Mouse (Mus musculus): ENCODE results near the gene Cenpx. TPM values are rescaled to one million over a fixed set of nuclear protein-coding genes. Genes with fewer than 3 reads are reported as not detected.

Cenpx gene
- total and polyA plus RNA-seq, 2 experiments from 2014 or later, result 57.6 to 100 TPM

- Histone ChIP-seq H3K9me3 (ENCODE audit: low read length) (no peaks in the 10 kb centered on the region), H3K36me3 (ENCODE audit: insufficient read depth, low read length) (peaks cover 5% of the 10 kb centered on the region; the same call in 1 of the 2 replicates), H3K4me1 (ENCODE audit: insufficient read depth, low read length) (peaks cover 6% of the 10 kb centered on the region), H3K4me2 (ENCODE audit: low read depth, low read length) (no peak overlapping the region), H3K9ac (replicated peaks; ENCODE audit: low read length) (no peak overlapping the region), H3K27ac (no peak overlapping the region), H3K27me3 (ENCODE audit: insufficient read depth, low read length) (no peaks in the 10 kb centered on the region), H3K4me3 (ENCODE audit: low read length) (no peak overlapping the region)
- no peak for TF ChIP-seq CTCF (IDR thresholded peaks at IDR 0.05; ENCODE audit: low read depth)
- 88% methylated on average over 9 of the region's 9 CpGs for WGBS
- no peak for ATAC-seq
- no peak for DNase-seq (ENCODE audit: low spot score)
Observed at GRCm38 (mm10) chr11:120719242-120719641, 5.7 kb upstream of the Cenpx start.

GRCm38 (mm10) chr11:120715131-120715530, 1.6 kb upstream of the Cenpx start:
- no peak overlapping the region for H3K4me2 ChIP-seq (ENCODE audit: low read depth, low read length)
- 90% methylated on average over 9 of the region's 9 CpGs for WGBS
- peaks cover 16% of the 10 kb centered on the region for H3K4me1 ChIP-seq (ENCODE audit: insufficient read depth, low read length)
- no peak for TF ChIP-seq CTCF (IDR thresholded peaks at IDR 0.05; ENCODE audit: low read depth)
- DNase-seq (ENCODE audit: low spot score) (no peak), ATAC-seq (no peak)
- no peak overlapping the region for H3K9ac ChIP-seq (replicated peaks; ENCODE audit: low read length)
- H3K27me3 ChIP-seq (ENCODE audit: insufficient read depth, low read length), result no peaks in the 10 kb centered on the region
- no peak overlapping the region for H3K4me3 ChIP-seq (ENCODE audit: low read length)
- H3K9me3 ChIP-seq (ENCODE audit: low read length), result no peaks in the 10 kb centered on the region
- H3K27ac ChIP-seq, result no peak overlapping the region
- peaks cover 14% of the 10 kb centered on the region for H3K36me3 ChIP-seq (ENCODE audit: insufficient read depth, low read length)

GRCm38 (mm10) chr11:120714546-120714945, 1.0 kb upstream of the Cenpx start:
- Histone ChIP-seq H3K4me2 (ENCODE audit: low read depth, low read length) (peak overlapping the region; percentile 83), H3K27me3 (ENCODE audit: insufficient read depth, low read length) (no peaks in the 10 kb centered on the region), H3K9me3 (ENCODE audit: low read length) (no peaks in the 10 kb centered on the region), H3K27ac (peak overlapping the region; percentile 46; the same call in 1 of the 2 replicates), H3K36me3 (ENCODE audit: insufficient read depth, low read length) (peaks cover 14% of the 10 kb centered on the region), H3K9ac (replicated peaks; ENCODE audit: low read length) (peak overlapping the region; percentile 61), H3K4me1 (ENCODE audit: insufficient read depth, low read length) (peaks cover 16% of the 10 kb centered on the region), H3K4me3 (ENCODE audit: low read length) (peak overlapping the region; percentile 51)
- 59% methylated on average over 10 of the region's 10 CpGs for WGBS
- ATAC-seq, result no peak
- no peak for DNase-seq (ENCODE audit: low spot score)
- no peak for TF ChIP-seq CTCF (IDR thresholded peaks at IDR 0.05; ENCODE audit: low read depth)

- DNase-seq (ENCODE audit: low spot score), result peak; percentile 49
- TF ChIP-seq CTCF (IDR thresholded peaks at IDR 0.05; ENCODE audit: low read depth), result peak; percentile 77
- peak; percentile 65 for ATAC-seq
Observed at GRCm38 (mm10) chr11:120712771-120713568, 568 bp downstream of the Cenpx start.

GRCm38 (mm10) chr11:120711980-120712604, 1.4 kb downstream of the Cenpx start:
- Histone ChIP-seq H3K9me3 (ENCODE audit: low read length) (no peaks in the 10 kb centered on the region), H3K4me1 (ENCODE audit: insufficient read depth, low read length) (peaks cover 16% of the 10 kb centered on the region), H3K4me2 (ENCODE audit: low read depth, low read length) (peak overlapping the region; percentile 83), H3K9ac (replicated peaks; ENCODE audit: low read length) (peak overlapping the region; percentile 51; the same call in 1 of the 2 replicates), H3K4me3 (ENCODE audit: low read length) (no peak overlapping the region), H3K36me3 (ENCODE audit: insufficient read depth, low read length) (peaks cover 8% of the 10 kb centered on the region), H3K27ac (no peak overlapping the region), H3K27me3 (ENCODE audit: insufficient read depth, low read length) (no peaks in the 10 kb centered on the region)
- TF ChIP-seq CTCF (IDR thresholded peaks at IDR 0.05; ENCODE audit: low read depth), result no peak
- no peak for ATAC-seq
- DNase-seq (ENCODE audit: low spot score), result no peak
- WGBS, result 66% methylated on average over 8 of the region's 8 CpGs

More at GRCm38 (mm10) chr11:120712771-120713568, 568 bp downstream of the Cenpx start:
- Histone ChIP-seq H3K36me3 (ENCODE audit: insufficient read depth, low read length) (peaks cover 8% of the 10 kb centered on the region), H3K4me3 (ENCODE audit: low read length) (peak overlapping the region; percentile 51), H3K4me2 (ENCODE audit: low read depth, low read length) (peak overlapping the region; percentile 83), H3K9ac (replicated peaks; ENCODE audit: low read length) (peak overlapping the region; percentile 51), H3K27me3 (ENCODE audit: insufficient read depth, low read length) (no peaks in the 10 kb centered on the region), H3K9me3 (ENCODE audit: low read length) (no peaks in the 10 kb centered on the region), H3K4me1 (ENCODE audit: insufficient read depth, low read length) (peaks cover 16% of the 10 kb centered on the region), H3K27ac (peak overlapping the region; percentile 75)
- WGBS, result under 1% methylated on average over 38 of the region's 38 CpGs

GRCm38 (mm10) chr11:120710672-120711071, 2.9 kb downstream of the Cenpx start:
- H3K9ac ChIP-seq (replicated peaks; ENCODE audit: low read length), result no peak overlapping the region
- 70% methylated on average over 5 of the region's 5 CpGs for WGBS
- DNase-seq (ENCODE audit: low spot score), result no peak
- ATAC-seq, result no peak
- H3K27ac ChIP-seq, result no peak overlapping the region
- H3K27me3 ChIP-seq (ENCODE audit: insufficient read depth, low read length), result no peaks in the 10 kb centered on the region
- H3K9me3 ChIP-seq (ENCODE audit: low read length), result no peaks in the 10 kb centered on the region
- H3K4me3 ChIP-seq (ENCODE audit: low read length), result no peak overlapping the region
- H3K36me3 ChIP-seq (ENCODE audit: insufficient read depth, low read length), result peaks cover 8% of the 10 kb centered on the region; the same call in 1 of the 2 replicates
- TF ChIP-seq CTCF (IDR thresholded peaks at IDR 0.05; ENCODE audit: low read depth), result no peak
- no peak overlapping the region for H3K4me2 ChIP-seq (ENCODE audit: low read depth, low read length)
- H3K4me1 ChIP-seq (ENCODE audit: insufficient read depth, low read length), result peaks cover 16% of the 10 kb centered on the region

All from hindbrain, postnatal 0 days (tissue).